Mouse (Mus musculus) olfactory bulb, adult 2 months (tissue): ENCODE measurements around the gene Mctp1.

Experiments used
- CTCF ChIP-seq: fragments of 200-500 bp; IDR thresholded peaks from 2 replicates; pipeline ENCODE4 v1.5.1; 2012; ENCODE audit warnings: low read depth, mild to moderate bottlenecking, low read length, moderate library complexity; ENCODE audit not compliant: insufficient read depth
- POLR2A ChIP-seq: fragments of 200-500 bp; IDR thresholded peaks from 2 replicates; pipeline ENCODE4 v1.6.1; 2012; ENCODE audit warnings: mild to moderate bottlenecking, low read depth, low read length, moderate library complexity; ENCODE audit not compliant: insufficient read depth

GRCm38 (mm10) chr13:76436426-76436825, 52.1 kb downstream of the Mctp1 start:
- TF ChIP-seq CTCF: no peak
- TF ChIP-seq POLR2A: no peak
